8 mouse cellular contexts compared by ENCODE assay signal in genomic region chr4:131836891-131837491, GRCm38 (mm10). TPM values are rescaled to one million over a fixed set of nuclear protein-coding genes. Genes with fewer than 3 reads are reported as not detected.
DNase-seq lines count a peak whose midpoint lies in the region; ATAC-seq and TF ChIP-seq lines count a peak whose summit lies in the region.

No protein-coding gene starts in this region.

- H3K36me3 ChIP-seq in thymus, adult 2 months (ENCODE audit: control insufficient read depth, insufficient read depth, low read length), result no peaks in the 10 kb centered on the region
- no peaks in the 10 kb centered on the region for H3K36me3 ChIP-seq in liver, postnatal 0 days (replicated peaks; ENCODE audit: insufficient read depth, low read length)
- H3K36me3 ChIP-seq in neural tube, embryonic 15.5 days, result no peaks in the 10 kb centered on the region

- WGBS in thymus, adult 2 months, result under 1% methylated on average over 76 of the region's 76 CpGs
- WGBS in liver, postnatal 0 days (ENCODE audit: insufficient replicate concordance), result under 1% methylated on average over 61 of the region's 76 CpGs
- WGBS in neural tube, embryonic 15.5 days, result under 1% methylated on average over 74 of the region's 76 CpGs

- peak overlapping the region; percentile 98 for H3K4me2 ChIP-seq in liver, postnatal 0 days (ENCODE audit: low read depth, low read length)
- peak overlapping the region; percentile 88 for H3K4me2 ChIP-seq in neural tube, embryonic 15.5 days

- H3K4me1 ChIP-seq in thymus, adult 2 months (replicated peaks; ENCODE audit: control insufficient read depth, insufficient read depth, low read length), result peaks cover 17% of the 10 kb centered on the region
- H3K4me1 ChIP-seq in liver, postnatal 0 days (ENCODE audit: insufficient read depth), result peaks cover 25% of the 10 kb centered on the region
- H3K4me1 ChIP-seq in neural tube, embryonic 15.5 days, result peaks cover 36% of the 10 kb centered on the region

- peak overlapping the region; percentile 68 for H3K9ac ChIP-seq in liver, postnatal 0 days (replicated peaks)
- H3K9ac ChIP-seq in neural tube, embryonic 15.5 days (replicated peaks), result peak overlapping the region; percentile 51

- H3K27me3 ChIP-seq in thymus, adult 2 months (ENCODE audit: control insufficient read depth, insufficient read depth, low read length), result peaks cover 16% of the 10 kb centered on the region; the same call in 1 of the 2 replicates
- H3K27me3 ChIP-seq in liver, postnatal 0 days (ENCODE audit: insufficient read depth, low read length), result peaks cover 49% of the 10 kb centered on the region
- H3K27me3 ChIP-seq in neural tube, embryonic 15.5 days (replicated peaks), result peaks cover 53% of the 10 kb centered on the region

- H3K27ac ChIP-seq in thymus, adult 2 months (ENCODE audit: control insufficient read depth, insufficient read depth, low read length), result no peak overlapping the region
- no peak overlapping the region for H3K27ac ChIP-seq in liver, postnatal 0 days (ENCODE audit: low read depth)
- 0 out of 2 replicates have a peak overlapping the region, but pooled peaks have one; percentile 18 for H3K27ac ChIP-seq in neural tube, embryonic 15.5 days (replicated peaks)

- no peak for TF ChIP-seq POLR2A in thymus, adult 2 months (IDR thresholded peaks at IDR 0.05; ENCODE audit: control insufficient read depth, extremely low read depth, insufficient read depth, low read length, poor library complexity)

- intact Hi-C loops in gastrocnemius, postnatal 14 days (cut with DNase I; ENCODE audit: low total_unique reads), result loop anchor here (2.0 to 10.0 kb wide), 5 partner anchors 52 to 875 kb away; no protein-coding TSS in a partner anchor

- TF ChIP-seq EP300 in liver, postnatal 0 days (IDR thresholded peaks at IDR 0.05; ENCODE audit: low read depth), result no peak

- peak; percentile 13 for ATAC-seq in inflammation-experienced regulatory T-cells, adult 6 months
- ATAC-seq in liver, postnatal 0 days, result peak; percentile 20; the same call in 1 of the 2 replicates
- peak; percentile 16; the same call in 1 of the 2 replicates for ATAC-seq in neural tube, embryonic 15.5 days (ENCODE audit: low FRiP score)

- no peaks in the 10 kb centered on the region for H3K9me3 ChIP-seq in liver, postnatal 0 days (ENCODE audit: low read length)
- no peaks in the 10 kb centered on the region for H3K9me3 ChIP-seq in neural tube, embryonic 15.5 days (replicated peaks)

- TF ChIP-seq CTCF in thymus, adult 2 months (IDR thresholded peaks at IDR 0.05; ENCODE audit: borderline replicate concordance, control insufficient read depth, extremely low read depth, insufficient read depth, low read length, poor library complexity), result no peak
- no peak for TF ChIP-seq CTCF in liver, postnatal 0 days (IDR thresholded peaks at IDR 0.05; ENCODE audit: low read depth)

- H3K4me3 ChIP-seq in thymus, adult 2 months (ENCODE audit: control insufficient read depth, insufficient read depth, low read length), result peak overlapping the region; percentile 50
- peak overlapping the region; percentile 72 for H3K4me3 ChIP-seq in liver, postnatal 0 days (ENCODE audit: low read depth, low read length)
- peak overlapping the region; percentile 57 for H3K4me3 ChIP-seq in neural tube, embryonic 15.5 days (replicated peaks)

- DNase-seq in thymus, adult 2 months, result no peak
- DNase-seq in thymus, adult 18-20 months, result no peak
- peak; percentile 55 to 59 for DNase-seq in cerebellum, postnatal 10 days
- DNase-seq in gastrocnemius, postnatal 14 days, result peak; percentile 42
- peak; percentile 61 for DNase-seq in liver, postnatal 0 days
- DNase-seq in frontal cortex, postnatal 25 days (ENCODE audit: low spot score in 2 of 2), result no peak

RNA-seq across cellular contexts. Expression of gene Ptpru, which starts 1.1 kb away (rescaled TPM):
- 1.4 and 1.6 TPM in 2 replicates for polyA plus RNA-seq in thymus, adult 2 months (2012; rRNA removed)
- total RNA-seq in gastrocnemius, postnatal 14 days (2021), result 1 to 10 TPM; 1.1 to 1.5 TPM
- polyA plus RNA-seq in inflammation-experienced regulatory T-cells, adult 6 months (2017; shearing (Covaris generic)), result not detected
- polyA plus RNA-seq in liver, postnatal 0 days (2015; fragmentation: Nextera tagmentation; extraction: Ambion mirVana), result 2.6 and 2.7 TPM in 2 replicates
- polyA plus RNA-seq in neural tube, embryonic 15.5 days (2015; fragmentation: Nextera tagmentation; extraction: Ambion mirVana), result 15.9 and 23.5 TPM in 2 replicates

RNA-seq across cellular contexts. Expression of gene Mecr, which starts 6.3 kb away (rescaled TPM):
- 26.4 and 29.9 TPM in 2 replicates for polyA plus RNA-seq in thymus, adult 2 months (2012; rRNA removed)
- 10 to 100 TPM; 19.2 to 25.7 TPM for total RNA-seq in gastrocnemius, postnatal 14 days (2021)
- polyA plus RNA-seq in inflammation-experienced regulatory T-cells, adult 6 months (2017; shearing (Covaris generic)), result 10 to 100 TPM; 12.9 to 28.6 (median 22.3) TPM
- polyA plus RNA-seq in liver, postnatal 0 days (2015; fragmentation: Nextera tagmentation; extraction: Ambion mirVana), result 27.6 and 30.0 TPM in 2 replicates
- polyA plus RNA-seq in neural tube, embryonic 15.5 days (2015; fragmentation: Nextera tagmentation; extraction: Ambion mirVana), result 38.3 and 39.2 TPM in 2 replicates

RNA-seq across cellular contexts. Expression of gene Srsf4, which starts 36.4 kb away (rescaled TPM):
- 76.8 and 90.4 TPM in 2 replicates for polyA plus RNA-seq in thymus, adult 2 months (2012; rRNA removed)
- total RNA-seq in gastrocnemius, postnatal 14 days (2021), result 10 to 100 TPM; 29.6 to 41.4 TPM
- polyA plus RNA-seq in inflammation-experienced regulatory T-cells, adult 6 months (2017; shearing (Covaris generic)), result 10 to 100 TPM in 2 of 3 experiments, 1 to 10 TPM in 1; 9.8 to 19.5 (median 15.4) TPM
- polyA plus RNA-seq in liver, postnatal 0 days (2015; fragmentation: Nextera tagmentation; extraction: Ambion mirVana), result 35.0 and 37.5 TPM in 2 replicates
- 91.1 and 94.0 TPM in 2 replicates for polyA plus RNA-seq in neural tube, embryonic 15.5 days (2015; fragmentation: Nextera tagmentation; extraction: Ambion mirVana)

Comparison
In these comparisons a context has a peak if more than half of its experiments do, and no peak if none do; other contexts are left out.
1. DNase-seq: peak in cerebellum, postnatal 10 days (2 of 2), gastrocnemius, postnatal 14 days (single experiment) and liver, postnatal 0 days (single experiment); none in thymus, adult 2 months (single experiment), thymus, adult 18-20 months (0 of 2) and frontal cortex, postnatal 25 days (0 of 2).
2. Peak in every context shown above with its lines, with median percentiles within 50 percentile points of each other: H3K4me3 ChIP-seq and ATAC-seq.